Mouse (Mus musculus): Measurements from ENCODE around the gene Rab11fip3.

DNA sequence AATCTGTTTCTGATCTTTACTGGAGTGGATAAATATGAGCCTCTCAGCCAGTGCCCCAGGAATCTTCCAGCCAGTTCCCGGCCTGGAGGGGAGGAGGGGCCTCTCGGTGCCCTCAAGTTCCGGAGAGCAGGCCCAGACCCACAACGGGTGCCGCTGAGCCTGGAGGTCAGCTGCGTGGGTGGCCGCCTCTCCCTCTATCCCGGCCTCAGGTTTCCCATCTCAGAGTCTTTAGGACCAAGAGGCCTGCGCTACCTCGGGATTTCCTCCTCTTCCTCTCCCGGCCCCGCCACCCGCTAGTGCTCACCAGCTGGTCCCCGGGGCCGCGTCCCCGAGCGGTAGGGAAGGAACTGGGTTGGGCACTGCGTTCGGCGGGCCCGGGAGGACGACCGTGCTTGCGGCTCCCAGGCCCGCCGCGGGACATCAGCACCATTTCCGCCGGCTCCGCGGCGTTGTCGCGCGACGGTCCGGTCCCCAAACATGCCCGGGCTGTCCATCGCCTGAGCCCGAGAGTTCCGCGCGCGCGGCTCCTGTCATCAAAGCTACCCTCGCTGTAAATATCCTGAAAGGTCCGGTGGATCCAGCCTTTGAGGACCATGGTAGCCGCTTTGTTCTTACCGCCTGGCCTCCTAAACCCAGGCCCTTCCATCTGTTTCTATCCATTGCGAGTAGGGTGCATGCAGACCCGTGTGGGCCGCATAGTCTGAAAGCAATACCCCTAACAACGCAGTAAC lies 127.7 kb downstream of the Rab11fip3 start:
- TF ChIP-seq CTCF (IDR thresholded peaks at IDR 0.05; ENCODE audit: borderline replicate concordance, insufficient read depth, low read depth, low read length) (no peak), POLR2A (IDR thresholded peaks at IDR 0.05; ENCODE audit: borderline replicate concordance, insufficient read depth, low read length) (peak; percentile 71)
